Mouse (Mus musculus) MEL (cell line): ENCODE data around the gene Cdk4. TPM values are rescaled to one million over a fixed set of nuclear protein-coding genes. Genes with fewer than 3 reads are reported as not detected.

ENCODE experiments used
- DNase-seq: peaks from one replicate; pipeline ENCODE4 v3.0.0; 2011; ENCODE audit warnings: low read depth, low spot score
- H3K27ac ChIP-seq: 2 replicates; pipeline ENCODE4 v1.5.1; 2012; ENCODE audit warnings: low read depth, mild to moderate bottlenecking, control low read depth, low read length, moderate library complexity; ENCODE audit not compliant: control insufficient read depth
- H3K27me3 ChIP-seq, 2 experiments: fragments of 150-350 bp in 1 of 2; sonication (generic) in 1 of 2; 2 replicates each; pipeline ENCODE4 v1.6.1; 2012; ENCODE audit warnings: low read length in 2 of 2, mild to moderate bottlenecking in 2 of 2, improper control_type of control experiment in 1 of 2, moderate library complexity in 1 of 2; ENCODE audit not compliant: insufficient read depth in 2 of 2, control insufficient read depth in 1 of 2
- H3K36me3 ChIP-seq, 2 experiments: 2 replicates each; pipeline ENCODE4 v1.6.1; 2012 to 2014; ENCODE audit warnings: low read length in 2 of 2, improper control_type of control experiment in 1 of 2, inconsistent platforms in 1 of 2, mild to moderate bottlenecking in 1 of 2; ENCODE audit not compliant: insufficient read depth in 2 of 2, control insufficient read depth in 1 of 2
- H3K4me1 ChIP-seq, 2 experiments: fragments of 150-350 bp in 1 of 2; sonication (generic) in 1 of 2; 2 replicates each; pipeline ENCODE4 v1.6.1; 2012; ENCODE audit warnings: low read length in 2 of 2, improper control_type of control experiment in 1 of 2, mild to moderate bottlenecking in 1 of 2; ENCODE audit not compliant: insufficient read depth in 2 of 2, control insufficient read depth in 1 of 2
- H3K4me3 ChIP-seq, 2 experiments: fragments of 150-350 bp in 1 of 2; sonication (generic) in 1 of 2; 2 replicates each; pipeline ENCODE4 v1.5.1; 2012; ENCODE audit warnings: low read depth in 2 of 2, low read length in 2 of 2, mild to moderate bottlenecking in 2 of 2, moderate library complexity in 2 of 2, control low read depth in 1 of 2, improper control_type of control experiment in 1 of 2; ENCODE audit not compliant: control insufficient read depth in 1 of 2, insufficient read depth in 1 of 2
- H3K79me2 ChIP-seq: 2 replicates; pipeline ENCODE4 v1.6.1; 2012; ENCODE audit warnings: mild to moderate bottlenecking, low read length, moderate library complexity; ENCODE audit not compliant: control insufficient read depth, poor library complexity, insufficient read depth
- H3K9ac ChIP-seq: 2 replicates; pipeline ENCODE4 v1.6.1; 2012; ENCODE audit warnings: low read depth, mild to moderate bottlenecking, control low read depth, low read length, moderate library complexity; ENCODE audit not compliant: control insufficient read depth, poor library complexity, severe bottlenecking
- H3K9me3 ChIP-seq: fragments of 150-350 bp; sonication (generic); replicated peaks from 2 replicates; pipeline ENCODE4 v1.6.1; 2012; ENCODE audit warnings: mild to moderate bottlenecking, low read length, improper control_type of control experiment, moderate library complexity; ENCODE audit not compliant: insufficient read depth
- CHD1 ChIP-seq: IDR thresholded peaks from 2 replicates; pipeline ENCODE4 v1.6.1; 2012; ENCODE audit warnings: low read depth, mild to moderate bottlenecking, inconsistent platforms, low read length, improper control_type of control experiment
- GABPA ChIP-seq: IDR thresholded peaks from 2 replicates; pipeline ENCODE4 v1.6.1; 2012; ENCODE audit warnings: low read depth, mild to moderate bottlenecking, inconsistent platforms, low read length, improper control_type of control experiment, moderate library complexity
- GATA1 ChIP-seq: IDR thresholded peaks from 2 replicates; pipeline ENCODE4 v1.6.1; 2011; ENCODE audit warnings: low read depth, low read length, improper control_type of control experiment
- KAT2A ChIP-seq: conservative IDR thresholded peaks from 2 replicates; pipeline ENCODE4 v1.6.1; 2012; ENCODE audit warnings: low read depth, low read length, improper control_type of control experiment, inconsistent platforms
- MAFK ChIP-seq: IDR thresholded peaks from 2 replicates; pipeline ENCODE4 v1.6.1; 2011; ENCODE audit warnings: low read depth, mild to moderate bottlenecking, low read length, improper control_type of control experiment, borderline replicate concordance
- MAX ChIP-seq: IDR thresholded peaks from 2 replicates; pipeline ENCODE4 v1.6.1; 2011; ENCODE audit warnings: low read length, improper control_type of control experiment
- MEF2A ChIP-seq: IDR thresholded peaks from 2 replicates; pipeline ENCODE4 v1.6.1; 2014; ENCODE audit warnings: low read depth, mild to moderate bottlenecking, inconsistent platforms, low read length, improper control_type of control experiment; ENCODE audit not compliant: poor library complexity, insufficient replicate concordance, severe bottlenecking; ENCODE audit errors: extremely low read depth
- MXI1 ChIP-seq: IDR thresholded peaks from 2 replicates; pipeline ENCODE4 v1.6.1; 2011; ENCODE audit warnings: mild to moderate bottlenecking, low read depth, low read length, improper control_type of control experiment
- NRF1 ChIP-seq: IDR thresholded peaks from 2 replicates; pipeline ENCODE4 v1.6.1; 2014; ENCODE audit warnings: low read depth, mild to moderate bottlenecking, inconsistent platforms, low read length, improper control_type of control experiment, moderate library complexity; ENCODE audit not compliant: poor library complexity, insufficient read depth, severe bottlenecking
- POLR2AphosphoS2 ChIP-seq: IDR thresholded peaks from 2 replicates; pipeline ENCODE4 v1.6.1; 2011; ENCODE audit warnings: low read length, improper control_type of control experiment
- POLR2AphosphoS5 ChIP-seq: IDR thresholded peaks from 2 replicates; pipeline ENCODE4 v1.6.1; 2012; ENCODE audit warnings: low read depth, borderline replicate concordance, mild to moderate bottlenecking, inconsistent platforms, low read length, moderate library complexity, mixed read lengths
- RCOR1 ChIP-seq: IDR thresholded peaks from 2 replicates; pipeline ENCODE4 v1.6.1; 2012; ENCODE audit warnings: low read depth, mild to moderate bottlenecking, inconsistent platforms, low read length, improper control_type of control experiment
- TAL1 ChIP-seq: IDR thresholded peaks from 2 replicates; pipeline ENCODE4 v1.6.1; 2012; ENCODE audit warnings: mild to moderate bottlenecking, inconsistent platforms, low read length, moderate library complexity, mixed read lengths
- TBP ChIP-seq: IDR thresholded peaks from 2 replicates; pipeline ENCODE4 v1.8.0; 2011; ENCODE audit warnings: low read depth, low read length, improper control_type of control experiment
- TCF12 ChIP-seq: IDR thresholded peaks from 2 replicates; pipeline ENCODE4 v1.6.1; 2014; ENCODE audit warnings: low read depth, mild to moderate bottlenecking, inconsistent platforms, low read length, improper control_type of control experiment, moderate library complexity
- USF1 ChIP-seq: IDR thresholded peaks from 2 replicates; pipeline ENCODE4 v1.6.1; 2014; ENCODE audit warnings: low read depth, mild to moderate bottlenecking, inconsistent platforms, low read length, improper control_type of control experiment, moderate library complexity
- ZC3H11A ChIP-seq: IDR thresholded peaks from 2 replicates; pipeline ENCODE4 v1.6.1; 2012; ENCODE audit warnings: low read depth, mild to moderate bottlenecking, inconsistent platforms, low read length, improper control_type of control experiment
- ZKSCAN1 ChIP-seq: IDR thresholded peaks from 2 replicates; pipeline ENCODE4 v1.6.1; 2012; ENCODE audit warnings: low read depth, mild to moderate bottlenecking, inconsistent platforms, low read length, improper control_type of control experiment, moderate library complexity
- ZNF384 ChIP-seq: IDR thresholded peaks from 2 replicates; pipeline ENCODE4 v1.6.1; 2012; ENCODE audit warnings: low read depth, mild to moderate bottlenecking, inconsistent platforms, low read length, improper control_type of control experiment
- polyA plus RNA-seq, 2 experiments: library from polyadenylated mRNA; stranded (reverse) in 1 of 2; unstranded in 1 of 2; fragments of >175 nt in 1 of 2; fragments of >200 nt in 1 of 2; gene quantifications; 2 replicates each; pipeline versions ENCODE4 v1.2.1 to v1.2.4; 2012; ENCODE audit warnings: low replicate concordance in 2 of 2, low read depth in 1 of 2; ENCODE audit not compliant: insufficient read length in 2 of 2, insufficient read depth in 1 of 2, missing spikeins in 1 of 2
- total RNA-seq: library from RNA; depleted of rRNA; stranded (reverse); fragments of 300-350 nt; gene quantifications from 2 replicates; pipeline ENCODE4 v1.2.3, GENCODE M21; 2012

The Cdk4 gene
- total and polyA plus RNA-seq, 3 experiments: 443 to 1,325 (median 843) TPM

GRCm38 (mm10) chr10:127077515-127077914 is 14.2 kb downstream of the Cdk4 start:
- no peak for TF ChIP-seq CHD1
- no peak for TF ChIP-seq POLR2AphosphoS2
- no peak for TF ChIP-seq NRF1
- no peak for TF ChIP-seq TBP
- no peak for TF ChIP-seq ZC3H11A
- no peak for TF ChIP-seq GATA1
- TF ChIP-seq TCF12: no peak
- no peak for TF ChIP-seq ZKSCAN1
- TF ChIP-seq MAFK: no peak
- no peak for TF ChIP-seq ZNF384
- TF ChIP-seq GABPA: no peak
- TF ChIP-seq TAL1: no peak
- no peak for TF ChIP-seq RCOR1
- TF ChIP-seq KAT2A: no peak
- TF ChIP-seq POLR2AphosphoS5: no peak
- no peak for TF ChIP-seq MAX
- TF ChIP-seq MEF2A: no peak
- TF ChIP-seq, all 39 proteins: peak for 0
- H3K9ac ChIP-seq: no peak overlapping the region
- H3K4me1 ChIP-seq: no peaks in the 10 kb centered on the region
- H3K9me3 ChIP-seq: no peaks in the 10 kb centered on the region
- no peak for DNase-seq
- no peaks in the 10 kb centered on the region for H3K36me3 ChIP-seq
- H3K79me2 ChIP-seq: no peaks in the 10 kb centered on the region
- no peak overlapping the region for H3K27ac ChIP-seq
- H3K4me3 ChIP-seq: no peak overlapping the region
- H3K27me3 ChIP-seq: no peaks in the 10 kb centered on the region

- no peaks in the 10 kb centered on the region for H3K36me3 ChIP-seq
- H3K27ac ChIP-seq: no peak overlapping the region
- H3K27me3 ChIP-seq: no peaks in the 10 kb centered on the region
- no peak overlapping the region for H3K4me3 ChIP-seq
- H3K9me3 ChIP-seq: no peaks in the 10 kb centered on the region
- H3K4me1 ChIP-seq: no peaks in the 10 kb centered on the region
- H3K9ac ChIP-seq: no peak overlapping the region
- TF ChIP-seq TAL1: no peak
- no peak for TF ChIP-seq MEF2A
- no peak for TF ChIP-seq MXI1
- TF ChIP-seq POLR2AphosphoS5: no peak
- no peak for TF ChIP-seq USF1
- DNase-seq: no peak
- H3K79me2 ChIP-seq: no peaks in the 10 kb centered on the region
Observed at GRCm38 (mm10) chr10:127078001-127078676, 14.8 kb downstream of the Cdk4 start.
